Mouse (Mus musculus): Measurements from ENCODE around the gene Ppox. TPM values are rescaled to one million over a fixed set of nuclear protein-coding genes. Genes with fewer than 3 reads are reported as not detected.

Ppox gene
- total RNA-seq, 2 experiments from 2014 or later: 20.4 to 21.8 TPM

- DNase-seq (ENCODE audit: extremely low spot score in 1 of 2, low spot score in 2 of 2): no peak
- intact Hi-C loops (cut with DNase I): no loop called here
Observed at GRCm38 (mm10) chr1:171288328-171288727, 7.3 kb upstream of the Ppox start.

- DNase-seq (ENCODE audit: extremely low spot score in 1 of 2, low spot score in 2 of 2): peak; percentile 93 to 97
- intact Hi-C loops (cut with DNase I): no loop called here
Observed at GRCm38 (mm10) chr1:171287136-171288081, 6.4 kb upstream of the Ppox start, which contains the start of gene Usp21. Gene Usp21, minus strand, starts transcription at chr1:171287991.

DNA sequence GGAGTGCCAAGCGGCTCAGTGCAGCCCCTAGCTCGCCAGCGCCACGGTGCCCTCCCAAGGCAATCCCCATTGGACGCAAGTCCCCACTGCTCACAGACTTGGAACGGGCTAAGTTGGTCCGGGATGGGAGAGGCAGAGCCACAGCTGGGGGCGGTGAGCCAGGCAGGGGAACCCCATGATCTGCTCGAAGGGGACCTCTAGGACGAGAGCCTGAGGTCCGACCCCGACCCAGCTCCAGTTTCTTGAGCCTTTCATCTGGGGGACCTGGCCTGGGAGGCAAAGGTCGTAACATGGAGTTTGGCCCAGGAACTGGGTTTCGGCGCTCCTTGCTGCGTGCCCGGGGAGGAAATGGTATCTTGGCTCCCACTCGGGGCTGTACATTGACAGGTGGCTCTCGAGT is 5.5 kb upstream of the Ppox start:
- no peak for DNase-seq (ENCODE audit: extremely low spot score in 1 of 2, low spot score in 2 of 2)
- intact Hi-C loops (cut with DNase I): no loop called here

- intact Hi-C loops (cut with DNase I): no loop called here
- peak in 1 of 2 experiments; percentile 62 for DNase-seq (ENCODE audit: extremely low spot score in 1 of 2, low spot score in 2 of 2)
Observed at GRCm38 (mm10) chr1:171285096-171285892, 4.3 kb upstream of the Ppox start.

DNA sequence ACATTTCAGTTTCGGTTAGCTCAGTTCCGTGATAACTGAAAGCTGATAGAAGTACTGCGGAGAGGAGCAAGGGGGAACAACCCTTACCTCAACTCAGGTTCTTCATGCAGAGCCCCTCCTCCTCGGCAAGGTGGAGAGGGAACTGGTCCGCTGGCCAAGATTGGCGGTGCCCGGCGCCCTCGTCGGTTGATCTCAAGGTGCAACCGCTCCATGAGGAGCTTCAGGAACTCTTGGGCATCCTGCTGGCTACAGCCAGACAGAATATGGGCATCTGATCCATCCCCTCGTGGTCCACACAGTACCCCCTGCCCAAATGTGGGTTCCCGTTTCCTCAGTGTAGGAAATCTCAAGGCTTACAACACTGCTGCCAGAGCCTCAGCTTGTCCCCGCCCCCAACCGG is 3.5 kb upstream of the Ppox start:
- intact Hi-C loops (cut with DNase I): no loop called here

GRCm38 (mm10) chr1:171283188-171284160 is 2.5 kb upstream of the Ppox start:
- DNase-seq (ENCODE audit: extremely low spot score in 1 of 2, low spot score in 2 of 2): no peak
- intact Hi-C loops (cut with DNase I): no loop called here

More for the DNA sequence above, 3.5 kb upstream of the Ppox start:
- no peak for DNase-seq (ENCODE audit: extremely low spot score in 1 of 2, low spot score in 2 of 2)

- no peak for DNase-seq (ENCODE audit: extremely low spot score in 1 of 2, low spot score in 2 of 2)
- intact Hi-C loops (cut with DNase I): no loop called here
Observed at GRCm38 (mm10) chr1:171282086-171282805, 1.3 kb upstream of the Ppox start.

- DNase-seq (ENCODE audit: extremely low spot score in 1 of 2, low spot score in 2 of 2): peak; percentile 54 to 83
- intact Hi-C loops (cut with DNase I): no loop called here
Observed at GRCm38 (mm10) chr1:171281528-171281923, 540 bp upstream of the Ppox start.

DNA sequence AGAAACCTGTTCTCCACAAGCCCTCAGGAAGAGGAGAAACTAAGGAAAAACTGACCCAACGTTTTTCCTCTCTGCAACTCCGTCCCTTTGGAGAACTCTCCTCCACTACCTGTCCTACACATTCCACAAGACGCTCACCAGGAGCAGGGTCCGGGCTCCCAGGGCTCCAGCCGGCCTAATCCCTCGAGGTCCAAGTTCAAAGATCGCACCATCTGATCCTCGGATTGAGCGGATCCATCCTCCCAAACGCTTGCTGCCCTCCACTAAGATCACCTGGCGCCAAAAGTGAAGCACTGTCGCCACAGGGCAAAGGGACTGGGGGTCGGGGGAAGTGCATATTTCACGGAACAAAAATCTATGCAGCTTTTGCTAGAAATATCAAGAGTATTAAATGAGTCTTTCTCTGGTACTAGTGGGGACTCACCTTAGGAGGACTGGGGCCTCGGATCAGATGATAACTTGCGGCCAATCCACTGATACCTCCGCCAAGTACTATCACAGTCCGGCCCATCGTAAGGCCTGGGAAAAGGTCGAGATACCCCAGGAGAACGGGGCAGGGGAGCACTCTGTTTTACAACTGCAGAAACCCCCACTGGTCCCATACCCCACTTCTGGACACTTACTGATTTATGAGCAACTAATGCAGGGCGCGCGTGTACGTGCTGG is 603 bp downstream of the Ppox start:
- intact Hi-C loops (cut with DNase I): no loop called here
- no peak for DNase-seq (ENCODE audit: extremely low spot score in 1 of 2, low spot score in 2 of 2)

DNA sequence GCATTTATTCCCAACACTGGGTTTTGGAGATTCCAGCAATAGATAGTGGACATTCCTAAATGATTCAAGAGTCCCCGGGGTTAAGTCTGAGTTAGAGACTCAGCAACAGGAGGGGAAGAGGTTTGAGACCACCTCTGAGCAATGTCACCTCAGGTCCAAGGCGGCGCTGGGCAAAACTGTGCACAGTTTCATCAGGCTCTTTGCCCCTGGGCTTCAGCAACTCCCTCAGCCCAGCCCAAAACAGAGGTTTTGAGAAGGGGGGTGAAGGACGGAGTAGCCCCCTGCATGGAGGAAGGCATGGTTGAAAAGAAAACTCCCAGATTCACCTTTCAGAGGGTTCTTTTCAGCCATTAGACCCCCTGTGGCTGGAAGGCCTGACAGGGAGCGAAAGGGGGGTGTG is 1.3 kb downstream of the Ppox start:
- no peak for DNase-seq (ENCODE audit: extremely low spot score in 1 of 2, low spot score in 2 of 2)
- intact Hi-C loops (cut with DNase I): no loop called here

GRCm38 (mm10) chr1:171279012-171279705 is 1.8 kb downstream of the Ppox start:
- no peak for DNase-seq (ENCODE audit: extremely low spot score in 1 of 2, low spot score in 2 of 2)
- intact Hi-C loops (cut with DNase I): no loop called here

DNA sequence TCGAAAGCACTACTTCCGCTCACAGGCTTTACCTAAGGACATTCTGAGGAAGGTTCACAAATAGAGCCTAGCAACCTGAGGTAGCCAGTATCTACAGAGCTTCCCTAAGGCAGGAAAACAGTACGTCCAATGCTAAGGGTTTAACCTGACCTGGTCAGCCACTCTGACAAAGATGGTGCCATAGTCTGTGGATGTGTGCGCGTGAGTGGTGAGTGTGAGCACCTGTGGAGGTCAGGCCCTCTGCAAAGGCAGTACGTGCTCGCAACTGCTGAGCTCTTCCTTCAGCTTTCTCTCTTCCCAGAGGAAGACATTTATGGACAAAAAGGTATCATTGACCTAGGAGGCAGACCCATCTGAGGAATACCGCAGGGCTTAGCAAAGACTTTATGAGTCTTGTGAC is 2.5 kb downstream of the Ppox start:
- no peak for DNase-seq (ENCODE audit: extremely low spot score in 1 of 2, low spot score in 2 of 2)
- intact Hi-C loops (cut with DNase I): no loop called here

DNA sequence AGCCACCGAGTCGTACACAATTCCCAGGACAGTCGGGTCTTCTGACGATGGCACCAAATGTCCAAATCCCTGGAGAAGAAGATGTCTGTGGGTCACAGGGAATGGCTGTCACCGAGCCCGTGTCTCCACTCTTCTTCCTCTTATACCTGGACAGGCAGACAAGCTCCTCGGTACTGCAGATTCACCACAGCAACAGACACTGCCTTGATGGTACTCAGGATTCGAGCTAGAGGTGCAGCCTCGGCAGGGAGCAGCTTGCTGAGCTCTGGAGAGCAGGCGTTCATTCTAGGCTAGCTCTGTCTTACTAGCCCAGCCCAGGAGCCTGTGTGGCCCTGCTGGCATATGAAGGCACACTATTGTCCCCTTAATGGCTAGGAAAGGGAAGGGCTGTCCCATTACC is 3.2 kb downstream of the Ppox start:
- no peak for DNase-seq (ENCODE audit: extremely low spot score in 1 of 2, low spot score in 2 of 2)
- intact Hi-C loops (cut with DNase I): no loop called here

- no peak for DNase-seq (ENCODE audit: extremely low spot score in 1 of 2, low spot score in 2 of 2)
- intact Hi-C loops (cut with DNase I): no loop called here
Observed at GRCm38 (mm10) chr1:171276110-171276748, 4.8 kb downstream of the Ppox start.

- no peak for DNase-seq (ENCODE audit: extremely low spot score in 1 of 2, low spot score in 2 of 2)
- intact Hi-C loops (cut with DNase I): no loop called here
Observed at GRCm38 (mm10) chr1:171275144-171275734, 5.7 kb downstream of the Ppox start.

- DNase-seq (ENCODE audit: extremely low spot score in 1 of 2, low spot score in 2 of 2): no peak
- intact Hi-C loops (cut with DNase I): no loop called here
Observed at GRCm38 (mm10) chr1:171274171-171274570, 6.8 kb downstream of the Ppox start.

All from left cerebral cortex, postnatal 10 days (tissue).